Mouse (Mus musculus): ENCODE results near the gene Slc38a3. TPM values are rescaled to one million over a fixed set of nuclear protein-coding genes. Genes with fewer than 3 reads are reported as not detected.

Gene Slc38a3
- total and polyA plus RNA-seq, 3 experiments = not detected

DNA sequence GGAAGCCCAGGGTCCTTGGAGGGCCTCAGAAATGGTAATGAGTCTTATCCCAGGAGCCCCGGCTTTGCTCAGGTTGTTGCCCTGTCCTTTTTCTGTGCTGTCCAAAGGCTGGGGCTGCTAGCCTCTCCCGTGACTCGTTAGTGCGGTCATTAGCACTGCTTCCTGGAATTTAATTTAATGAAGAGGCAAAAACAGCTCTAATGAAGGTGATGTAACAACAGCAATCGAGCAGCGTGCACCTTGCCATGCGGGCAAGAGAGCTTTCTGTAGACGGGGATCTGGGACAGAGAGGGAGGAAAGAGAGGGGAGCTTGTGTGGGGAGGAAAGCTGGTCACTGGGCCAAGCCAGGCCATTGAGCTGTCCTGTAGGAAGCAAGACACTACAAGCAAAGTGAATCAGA, 27.7 kb downstream of the Slc38a3 start:
- Histone ChIP-seq H3K4me1 (ENCODE audit: control insufficient read depth in 1 of 2, insufficient read depth in 2 of 2, low read length in 2 of 2) (peaks cover 0 to 24% of the 10 kb centered on the region in 2 experiments; a peak in 3 of 4 replicates), H3K9me3 (replicated peaks; ENCODE audit: insufficient read depth, low read length) (no peaks in the 10 kb centered on the region), H3K79me2 (ENCODE audit: control insufficient read depth, insufficient read depth, low read length, poor library complexity) (no peaks in the 10 kb centered on the region; the same call in 1 of the 2 replicates), H3K27ac (ENCODE audit: control insufficient read depth, low read depth, low read length) (no peak overlapping the region), H3K36me3 (ENCODE audit: control insufficient read depth in 1 of 2, insufficient read depth in 2 of 2, low read length in 2 of 2) (peaks cover 0 to 7% of the 10 kb centered on the region in 2 experiments; a peak in 2 of 4 replicates), H3K9ac (ENCODE audit: control insufficient read depth, low read depth, low read length, poor library complexity, severe bottlenecking) (no peak overlapping the region), H3K27me3 (ENCODE audit: control insufficient read depth in 1 of 2, insufficient read depth in 2 of 2, low read length in 2 of 2) (no peaks in the 10 kb centered on the region), H3K4me3 (ENCODE audit: control insufficient read depth in 1 of 2, insufficient read depth in 1 of 2, low read depth in 2 of 2, low read length in 2 of 2) (no peak overlapping the region)
- TF ChIP-seq E2F4 (IDR thresholded peaks at IDR 0.05; ENCODE audit: borderline replicate concordance, low read depth, low read length) = no peak
- TF ChIP-seq MYB (IDR thresholded peaks at IDR 0.05; ENCODE audit: low read depth, low read length) = no peak
- no peak for TF ChIP-seq NRF1 (IDR thresholded peaks at IDR 0.05; ENCODE audit: insufficient read depth, low read depth, low read length, poor library complexity, severe bottlenecking)
- TF ChIP-seq MEF2A (IDR thresholded peaks at IDR 0.05; ENCODE audit: extremely low read depth, insufficient replicate concordance, low read depth, low read length, poor library complexity, severe bottlenecking) = no peak
- no peak for TF ChIP-seq NELFE (IDR thresholded peaks at IDR 0.05; ENCODE audit: low read depth, low read length)
- TF ChIP-seq TCF12 (IDR thresholded peaks at IDR 0.05; ENCODE audit: low read depth, low read length) = no peak
- no peak for TF ChIP-seq POLR2A (IDR thresholded peaks at IDR 0.05; ENCODE audit: control insufficient read depth in 1 of 2, insufficient read depth in 1 of 2, low read depth in 1 of 2, low read length in 2 of 2, poor library complexity in 1 of 2)
- no peak for TF ChIP-seq CHD2 (IDR thresholded peaks at IDR 0.05; ENCODE audit: low read length)
- no peak for TF ChIP-seq EP300 (IDR thresholded peaks at IDR 0.05; ENCODE audit: low read depth in 1 of 2, low read length in 2 of 2)
- DNase-seq (ENCODE audit: low read depth, low spot score) = no peak

DNA sequence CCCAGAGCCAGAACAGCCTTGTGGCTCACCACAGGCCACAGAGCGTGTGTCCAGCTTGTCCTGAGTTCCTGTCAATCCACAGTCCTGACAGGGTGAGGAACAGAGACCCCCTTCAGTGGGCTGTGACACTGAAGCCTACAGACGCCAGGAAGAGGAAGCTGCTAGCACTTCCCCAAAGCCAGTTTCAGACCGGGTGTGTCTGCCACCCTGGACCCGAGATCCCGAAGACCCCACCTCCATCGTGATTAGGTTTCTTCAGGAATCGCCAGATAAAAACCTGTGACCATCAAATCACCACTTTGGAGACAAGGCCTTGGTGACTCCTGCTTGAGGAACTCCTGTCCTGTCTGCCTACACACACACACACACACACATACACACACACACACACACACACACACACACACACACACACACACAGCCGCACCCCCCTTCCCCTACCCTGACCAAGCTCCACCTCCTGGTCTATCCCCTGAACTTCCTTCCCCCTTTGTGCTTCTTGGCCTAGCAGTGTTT, 29.0 kb downstream of the Slc38a3 start:
- H3K36me3 ChIP-seq (ENCODE audit: control insufficient read depth in 1 of 2, insufficient read depth in 2 of 2, low read length in 2 of 2) = peaks cover 0 to 10% of the 10 kb centered on the region in 2 experiments; a peak in 2 of 4 replicates
- no peaks in the 10 kb centered on the region; the same call in 1 of the 2 replicates for H3K79me2 ChIP-seq (ENCODE audit: control insufficient read depth, insufficient read depth, low read length, poor library complexity)
- no peak overlapping the region for H3K27ac ChIP-seq (ENCODE audit: control insufficient read depth, low read depth, low read length)
- DNase-seq (ENCODE audit: low read depth, low spot score) = peak; percentile 76
- H3K4me1 ChIP-seq (ENCODE audit: control insufficient read depth in 1 of 2, insufficient read depth in 2 of 2, low read length in 2 of 2) = peaks cover 0 to 27% of the 10 kb centered on the region in 2 experiments; a peak in 3 of 4 replicates
- peak overlapping the region; percentile 6 for H3K9ac ChIP-seq (ENCODE audit: control insufficient read depth, low read depth, low read length, poor library complexity, severe bottlenecking)
- peak overlapping the region in 1 of 2 experiments; percentile 12; a peak in 1 of 4 replicates for H3K4me3 ChIP-seq (ENCODE audit: control insufficient read depth in 1 of 2, insufficient read depth in 1 of 2, low read depth in 2 of 2, low read length in 2 of 2)
- no peaks in the 10 kb centered on the region for H3K27me3 ChIP-seq (ENCODE audit: control insufficient read depth in 1 of 2, insufficient read depth in 2 of 2, low read length in 2 of 2)
- H3K9me3 ChIP-seq (replicated peaks; ENCODE audit: insufficient read depth, low read length) = no peaks in the 10 kb centered on the region
- TF ChIP-seq MAFK (IDR thresholded peaks at IDR 0.05; ENCODE audit: borderline replicate concordance, low read depth, low read length) = no peak
- TF ChIP-seq CTCF (IDR thresholded peaks at IDR 0.05 in 2 of 3, conservative IDR thresholded peaks at IDR 0.05 in 1 of 3; ENCODE audit: control insufficient read depth in 1 of 3, insufficient read depth in 1 of 3, low read depth in 2 of 3, low read length in 3 of 3, poor library complexity in 1 of 3, severe bottlenecking in 1 of 3) = no peak
- no peak for TF ChIP-seq CHD1 (IDR thresholded peaks at IDR 0.05; ENCODE audit: low read depth, low read length)
- TF ChIP-seq USF2 (IDR thresholded peaks at IDR 0.05; ENCODE audit: borderline replicate concordance in 1 of 2, insufficient read depth in 1 of 2, low read depth in 1 of 2, low read length in 2 of 2) = no peak
- no peak for TF ChIP-seq NELFE (IDR thresholded peaks at IDR 0.05; ENCODE audit: low read depth, low read length)
- TF ChIP-seq POLR2A (IDR thresholded peaks at IDR 0.05; ENCODE audit: control insufficient read depth in 1 of 2, insufficient read depth in 1 of 2, low read depth in 1 of 2, low read length in 2 of 2, poor library complexity in 1 of 2) = no peak
- peak; percentile 20; the same call in 1 of the 2 replicates for TF ChIP-seq MAZ (IDR thresholded peaks at IDR 0.05; ENCODE audit: low read depth, low read length)
- TF ChIP-seq POLR2AphosphoS2 (IDR thresholded peaks at IDR 0.05; ENCODE audit: low read length) = no peak
- TF ChIP-seq BHLHE40 (IDR thresholded peaks at IDR 0.05; ENCODE audit: borderline replicate concordance, low read depth, low read length) = no peak
- 0 out of 2 replicates have a peak, but pooled peaks have one; percentile 21 for TF ChIP-seq SIN3A (IDR thresholded peaks at IDR 0.05; ENCODE audit: low read length)
- TF ChIP-seq MYC (IDR thresholded peaks at IDR 0.05; ENCODE audit: low read depth, low read length) = no peak
- peak; percentile 10; the same call in 1 of the 2 replicates for TF ChIP-seq SMC3 (IDR thresholded peaks at IDR 0.05; ENCODE audit: low read depth, low read length)
- TF ChIP-seq MYB (IDR thresholded peaks at IDR 0.05; ENCODE audit: low read depth, low read length) = no peak
- 0 out of 2 replicates have a peak, but pooled peaks have one; percentile 8 for TF ChIP-seq ELF1 (IDR thresholded peaks at IDR 0.05; ENCODE audit: low read depth, low read length)
- no peak for TF ChIP-seq UBTF (IDR thresholded peaks at IDR 0.05; ENCODE audit: borderline replicate concordance, insufficient read depth, low read depth, low read length)
- TF ChIP-seq USF1 (IDR thresholded peaks at IDR 0.05; ENCODE audit: low read depth, low read length) = no peak
- TF ChIP-seq NRF1 (IDR thresholded peaks at IDR 0.05; ENCODE audit: insufficient read depth, low read depth, low read length, poor library complexity, severe bottlenecking) = no peak
- TF ChIP-seq RAD21 (IDR thresholded peaks at IDR 0.05; ENCODE audit: low read depth, low read length) = no peak
- TF ChIP-seq EP300 (IDR thresholded peaks at IDR 0.05; ENCODE audit: low read depth in 1 of 2, low read length in 2 of 2) = 0 out of 4 replicates have a peak, but pooled peaks of 1 of the 2 experiments have one; percentile 34
- no peak for TF ChIP-seq ETS1 (IDR thresholded peaks at IDR 0.05; ENCODE audit: low read depth, low read length)
- no peak for TF ChIP-seq ZC3H11A (IDR thresholded peaks at IDR 0.05; ENCODE audit: low read depth, low read length)
- no peak for TF ChIP-seq POLR2AphosphoS5 (IDR thresholded peaks at IDR 0.05; ENCODE audit: borderline replicate concordance, low read depth, low read length)
- TF ChIP-seq MEF2A (IDR thresholded peaks at IDR 0.05; ENCODE audit: extremely low read depth, insufficient replicate concordance, low read depth, low read length, poor library complexity, severe bottlenecking) = no peak
- TF ChIP-seq TAL1 (IDR thresholded peaks at IDR 0.05; ENCODE audit: low read length) = no peak
- TF ChIP-seq ZMIZ1 (IDR thresholded peaks at IDR 0.05; ENCODE audit: low read depth, low read length) = no peak

All from MEL (cell line).